Mouse (Mus musculus) layer of hippocampus, adult 2 months (tissue): ENCODE data around the gene Zfp329. TPM values are rescaled to one million over a fixed set of nuclear protein-coding genes. Genes with fewer than 3 reads are reported as not detected.
A peak's percentile ranks its signal among the peaks of the same experiment; 100 is the strongest.

ENCODE experiments used
- DNase-seq, 2 experiments: peaks; one replicate each; pipeline ENCODE4 v3.0.0; 2022; ENCODE audit warnings: low spot score in 2 of 2
- H3K27ac ChIP-seq: fragments of 200-600 bp; 2 replicates; pipeline ENCODE4 v1.8.1; 2022
- H3K4me3 ChIP-seq: fragments of 200-600 bp; 2 replicates; pipeline ENCODE4 v1.8.1; 2022; ENCODE audit warnings: mild to moderate bottlenecking
- CTCF ChIP-seq: fragments of 200-600 bp; conservative IDR thresholded peaks from 2 replicates; pipeline ENCODE4 v1.8.1; 2022; ENCODE audit warnings: antibody characterized with exemption, mild to moderate bottlenecking, moderate library complexity
- total RNA-seq, 2 experiments: library from RNA; stranded (reverse); gene quantifications; 2 replicates each; pipeline ENCODE4 v1.2.3; 2021

The Zfp329 gene
- total RNA-seq, 2 experiments from 2014 or later: 23.2 to 23.6 TPM

DNA sequence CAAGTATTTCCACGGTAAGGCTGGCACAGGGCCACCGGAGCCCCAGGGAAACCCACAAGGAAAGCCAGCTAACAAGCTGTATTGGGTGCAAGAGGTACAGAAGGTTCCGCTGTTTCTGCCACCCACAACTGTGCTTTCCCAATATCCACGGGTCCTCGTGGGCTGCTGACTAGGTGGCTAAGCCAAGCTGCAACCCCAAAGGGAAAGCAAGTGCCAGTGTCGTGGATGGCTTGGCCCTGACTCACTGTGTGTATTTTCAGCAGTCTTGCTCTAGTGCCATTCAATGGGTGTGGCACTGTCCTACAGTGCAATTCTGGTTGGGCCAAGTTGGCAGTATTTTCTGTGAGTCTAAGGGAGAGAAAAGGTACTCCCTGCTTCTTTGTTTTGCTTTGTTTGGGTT lies 31.3 kb downstream of the Zfp329 start:
- Histone ChIP-seq H3K4me3 (no peak overlapping the region), H3K27ac (no peak overlapping the region)
- TF ChIP-seq CTCF: no peak
- no peak for DNase-seq

DNA sequence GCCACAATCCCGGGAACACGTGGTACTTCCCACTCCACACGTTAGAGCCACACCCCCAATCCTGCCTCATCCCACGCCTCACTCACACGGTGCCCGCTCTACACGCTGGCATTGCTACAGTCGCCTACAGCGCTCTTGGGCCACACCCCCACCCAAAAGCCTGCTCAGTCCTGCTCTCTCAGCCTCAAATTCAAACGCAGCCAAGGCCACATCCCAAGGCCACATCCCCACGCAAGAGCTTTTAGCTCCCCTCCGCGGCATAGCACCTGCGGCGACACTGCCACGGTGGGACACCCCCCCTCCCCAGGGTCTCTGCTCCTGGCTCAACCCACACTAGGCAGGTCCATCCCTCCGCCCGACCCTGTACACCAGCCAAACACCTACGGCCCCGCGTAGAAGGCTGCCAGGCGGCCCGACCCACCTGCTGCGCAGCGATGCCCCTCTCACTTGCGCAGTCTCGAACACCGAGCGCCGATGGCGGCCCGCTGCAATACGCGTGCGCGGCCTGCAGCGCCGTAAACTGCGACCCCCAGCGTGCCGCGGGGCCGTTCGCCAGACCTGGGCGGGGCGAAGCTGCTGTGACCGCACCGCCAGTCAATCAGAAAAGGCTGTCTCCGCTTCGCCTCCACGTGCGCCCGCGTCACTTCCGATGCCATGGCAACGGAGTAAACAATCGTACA lies 38.4 kb downstream of the Zfp329 start:
- Histone ChIP-seq H3K27ac (peak overlapping the region; percentile 82), H3K4me3 (peak overlapping the region; percentile 79)
- peak; percentile 46 for TF ChIP-seq CTCF
- peak; percentile 88 to 90 for DNase-seq

DNA sequence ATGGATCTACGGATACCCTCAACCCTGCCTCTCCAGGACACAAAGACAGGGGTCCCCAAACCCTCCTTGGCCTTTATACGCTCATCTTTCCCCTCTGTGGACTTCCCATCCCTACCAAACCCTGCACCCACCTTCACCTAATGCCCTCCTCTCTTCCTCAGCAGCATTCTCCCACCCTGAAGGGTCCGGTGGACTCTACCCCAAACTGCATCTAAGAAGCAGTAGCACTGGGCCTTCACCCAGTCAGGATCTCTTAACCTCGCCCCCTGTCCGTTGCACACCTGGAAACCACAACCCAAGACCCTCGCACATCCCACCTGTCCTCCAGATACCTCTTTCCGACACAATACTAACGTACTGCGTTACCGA lies 38.9 kb downstream of the Zfp329 start:
- H3K4me3 ChIP-seq: peak overlapping the region; percentile 79
- no peak for TF ChIP-seq CTCF
- no peak for DNase-seq
- no peak overlapping the region for H3K27ac ChIP-seq

GRCm38 (mm10) chr7:12779141-12779540 lies 39.5 kb downstream of the Zfp329 start:
- Histone ChIP-seq H3K4me3 (no peak overlapping the region), H3K27ac (no peak overlapping the region)
- no peak for TF ChIP-seq CTCF
- DNase-seq: peak in 1 of 2 experiments; percentile 34

- peak; percentile 44 to 71 for DNase-seq
- H3K27ac ChIP-seq: no peak overlapping the region
- TF ChIP-seq CTCF: peak; percentile 20
- no peak overlapping the region for H3K4me3 ChIP-seq
These were observed 44.1 kb downstream of the Zfp329 start for GRCm38 (mm10) chr7:12774606-12775005.

- no peak for TF ChIP-seq CTCF
- DNase-seq: no peak
- Histone ChIP-seq H3K27ac (no peak overlapping the region), H3K4me3 (no peak overlapping the region)
These were observed 44.5 kb downstream of the Zfp329 start for GRCm38 (mm10) chr7:12774111-12774510.

Other genes with a start within 250 kb of the Zfp329 start
- gene Vmn2r53, start 210.1 kb downstream of the Zfp329 start, total RNA-seq: under 1 TPM; 0.02 to 0.05 TPM
- gene Vmn2r54, start 178.5 kb downstream of the Zfp329 start, total RNA-seq: not detected
- gene Vmn2r55, start 133.9 kb downstream of the Zfp329 start, total RNA-seq: not detected
- gene Vmn2r56, start 83.9 kb downstream of the Zfp329 start, total RNA-seq: under 1 TPM in 1 of 2 experiments, not detected in 1; 0.15 TPM
- gene Zscan18, start 15.2 kb downstream of the Zfp329 start, total RNA-seq: 10 to 100 TPM; 24.8 to 25.0 TPM
- gene Zfp110, start 15.9 kb upstream of the Zfp329 start, total RNA-seq: 10 to 100 TPM; 14.5 to 15.8 TPM
- gene Zfp128, start 62.3 kb upstream of the Zfp329 start, total RNA-seq: 1 to 10 TPM; 6.7 to 6.8 TPM
- gene Zscan22, start 79.0 kb upstream of the Zfp329 start, total RNA-seq: 10 to 100 TPM; 13.9 to 17.7 TPM
- gene Rps5, start 103.4 kb upstream of the Zfp329 start, total RNA-seq: 100 to 1,000 TPM; 401 to 427 TPM
- gene Rnf225, start 108.6 kb upstream of the Zfp329 start, total RNA-seq: 1 to 10 TPM in 1 of 2 experiments, under 1 TPM in 1; 0.64 to 1.2 TPM
- 10 to 100 TPM; 11.0 to 11.4 TPM for gene Zfp324, start 147.0 kb upstream of the Zfp329 start, total RNA-seq
- gene Zfp446, start 159.0 kb upstream of the Zfp329 start, total RNA-seq: 10 to 100 TPM in 1 of 2 experiments, 1 to 10 TPM in 1; 8.7 to 11.5 TPM
- gene Slc27a5, start 179.3 kb upstream of the Zfp329 start, total RNA-seq: under 1 TPM; 0.15 to 0.22 TPM
- 100 to 1,000 TPM; 238 to 253 TPM for gene Trim28, start 180.3 kb upstream of the Zfp329 start, total RNA-seq
- gene Zbtb45, start 191.2 kb upstream of the Zfp329 start, total RNA-seq: 10 to 100 TPM; 32.9 to 34.8 TPM
- gene Chmp2a, start 215.9 kb upstream of the Zfp329 start, total RNA-seq: 100 to 1,000 TPM; 133 to 141 TPM
- 100 to 1,000 TPM; 190 to 199 TPM for gene Ube2m, start 219.4 kb upstream of the Zfp329 start, total RNA-seq
- gene Mzf1, start 235.9 kb upstream of the Zfp329 start, total RNA-seq: 10 to 100 TPM; 15.7 to 17.8 TPM